Mouse (Mus musculus) left cerebral cortex, adult 8-10 months (tissue): ENCODE data around the gene Coq3. TPM values are rescaled to one million over a fixed set of nuclear protein-coding genes. Genes with fewer than 3 reads are reported as not detected.

ENCODE experiments used
- total RNA-seq, 4 experiments: library from RNA; stranded (reverse); gene quantifications; 2 replicates each; pipeline ENCODE4 v1.2.4; 2022

The Coq3 gene
- total RNA-seq, 4 experiments from 2014 or later = 12.4 to 14.7 (median 13.7) TPM

Other genes with a start within 250 kb of the Coq3 start
- gene Prdm13, start 193.7 kb upstream of the Coq3 start, total RNA-seq = under 1 TPM in 1 of 4 experiments, not detected in 3; 0.15 TPM
- 10 to 100 TPM; 31.8 to 37.5 (median 32.8) TPM for gene Ccnc, start 152.0 kb upstream of the Coq3 start, total RNA-seq
- 10 to 100 TPM; 42.2 to 48.4 (median 46.9) TPM for gene Usp45, start 112.5 kb upstream of the Coq3 start, total RNA-seq
- 10 to 100 TPM; 24.4 to 26.5 (median 25.7) TPM for gene Tstd3, start 112.5 kb upstream of the Coq3 start, total RNA-seq
- gene Pnisr, start 32.1 kb upstream of the Coq3 start, total RNA-seq = 100 to 1,000 TPM; 150 to 198 (median 173) TPM
- gene Faxc, start 51.7 kb downstream of the Coq3 start, total RNA-seq = 10 to 100 TPM; 62.5 to 75.9 (median 68.3) TPM